Mouse (Mus musculus) megakaryocyte, adult 5-6 weeks (primary cell): Measurements from ENCODE around the gene Susd6. TPM values are rescaled to one million over a fixed set of nuclear protein-coding genes. Genes with fewer than 3 reads are reported as not detected.
"Not testable (repeated sequence)": the region's sequence is repeated elsewhere in the genome, so short reads cannot be mapped to it uniquely, and the experiment has no call there.

Experiments used
- ATAC-seq: 2 replicates; pipeline ENCODE4 v1.8.0; 2016; ENCODE audit warnings: mild to moderate bottlenecking, inconsistent platforms; ENCODE audit not compliant: poor library complexity, severe bottlenecking
- total RNA-seq, 2 experiments: library from RNA; stranded (forward) in 1 of 2; stranded (reverse) in 1 of 2; fragments of 153-499, 151-499 nt in 1 of 2; fragments of 221-1000, 200-1000 nt in 1 of 2; gene quantifications; 2 replicates each; pipeline versions ENCODE4 v1.2.3 to v1.2.4; 2015 to 2017

Susd6 gene
- total RNA-seq, 2 experiments from 2014 or later = 26.9 to 38.3 TPM

DNA sequence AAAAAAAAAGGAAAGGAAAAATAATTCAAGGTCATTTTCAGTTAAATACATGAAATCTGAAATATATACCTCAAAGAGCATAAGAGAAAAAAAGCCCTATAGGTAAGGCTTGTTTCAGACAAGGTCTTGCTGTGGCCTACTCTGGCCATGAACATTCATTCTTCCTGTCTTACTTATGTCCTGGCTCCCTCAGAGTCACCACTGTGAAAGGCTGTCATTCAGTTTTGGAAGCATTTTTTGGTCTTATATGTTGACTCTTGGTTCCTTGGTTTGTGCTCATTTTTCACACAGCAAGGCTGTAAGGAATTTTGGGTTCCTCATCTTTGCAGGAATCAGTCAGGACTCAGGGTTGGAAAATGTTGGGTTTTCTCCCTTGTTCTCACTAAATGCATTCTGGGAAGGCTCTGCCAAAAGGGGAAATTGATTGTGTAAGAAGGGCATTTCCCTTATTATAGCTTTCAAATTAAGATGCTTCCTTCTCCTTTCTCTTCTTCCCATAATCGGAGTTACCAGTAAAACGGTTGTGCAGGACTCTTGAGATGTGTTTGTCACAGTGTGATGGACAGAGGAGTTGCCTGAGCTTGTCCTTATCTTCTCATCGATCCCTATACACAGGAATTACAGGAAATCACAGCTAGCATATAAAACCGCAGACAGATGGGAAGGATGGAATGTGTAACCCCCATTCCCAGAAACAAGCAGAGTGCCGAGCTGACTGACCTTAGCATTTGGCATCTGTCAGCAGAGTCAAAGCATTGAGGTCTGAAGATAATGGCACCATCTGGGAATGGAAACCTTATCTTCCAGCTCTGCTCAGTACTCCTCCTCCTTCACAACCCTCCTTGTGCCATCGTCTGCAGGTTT is 21.6 kb downstream of the Susd6 start:
- ATAC-seq = peak; percentile 50

- ATAC-seq = no peak
Measured at GRCm38 (mm10) chr12:80812510-80812820, 22.2 kb downstream of the Susd6 start.

GRCm38 (mm10) chr12:80813456-80813855 is 23.1 kb downstream of the Susd6 start:
- ATAC-seq = no peak

DNA sequence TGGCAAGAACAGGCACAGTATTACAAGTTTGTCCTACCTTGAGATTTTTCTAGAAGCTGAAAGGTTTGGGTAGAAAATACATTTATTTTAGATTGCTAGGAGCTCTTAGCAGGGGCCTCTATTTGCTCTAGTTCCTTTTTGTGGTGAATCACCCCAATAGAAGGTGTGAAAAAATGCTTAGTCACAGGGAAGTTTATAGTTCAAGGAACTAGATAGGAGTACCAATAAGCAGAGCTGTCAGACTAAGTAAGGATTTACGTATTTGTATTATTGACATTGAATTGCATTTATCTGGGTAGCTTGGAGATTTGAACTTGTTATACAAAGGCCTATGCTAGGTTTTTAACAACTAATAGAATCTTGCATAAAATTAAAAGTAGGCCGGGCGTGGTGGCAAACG is 23.6 kb downstream of the Susd6 start:
- peak; percentile 50; the same call in 1 of the 2 replicates for ATAC-seq

DNA sequence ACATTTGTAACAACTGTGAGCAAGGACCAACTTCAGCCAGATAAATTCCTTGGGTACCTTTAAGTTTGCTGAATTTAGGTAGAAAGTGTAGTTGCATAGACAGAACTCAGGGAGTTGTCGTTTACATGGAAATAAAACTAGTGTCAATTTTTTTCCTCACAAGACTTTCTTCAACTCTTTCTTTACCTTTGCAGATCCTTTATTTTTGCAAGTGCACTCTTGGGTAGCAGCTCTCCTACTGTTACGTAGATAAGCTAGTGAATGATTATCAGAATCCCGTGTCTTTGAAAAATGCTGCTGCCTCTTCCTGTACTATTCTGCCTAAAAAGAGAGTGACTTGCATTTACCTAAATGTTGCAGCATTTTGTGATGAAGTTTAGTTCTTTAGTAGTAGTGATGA is 24.2 kb downstream of the Susd6 start:
- ATAC-seq = no peak

DNA sequence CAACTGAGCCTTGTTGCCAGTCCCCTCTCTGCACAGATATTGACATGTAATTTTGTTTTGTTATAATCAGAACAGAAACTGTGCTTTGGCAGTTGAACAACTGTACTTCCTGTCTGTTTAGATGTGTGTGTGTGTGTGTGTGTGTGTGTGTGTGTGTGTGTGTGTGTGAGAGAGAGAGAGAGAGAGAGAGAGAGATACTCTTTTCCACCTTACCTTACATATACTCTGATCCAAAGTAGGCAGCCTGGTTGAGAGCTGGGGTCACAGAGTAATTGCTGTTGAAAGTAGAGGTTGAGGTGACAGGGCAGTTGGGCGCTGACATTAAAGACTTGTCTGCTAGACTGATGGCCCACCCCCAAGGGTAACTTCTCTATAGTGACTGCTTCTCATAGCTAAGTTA is 25.0 kb downstream of the Susd6 start:
- ATAC-seq = peak; percentile 19; the same call in 1 of the 2 replicates

DNA sequence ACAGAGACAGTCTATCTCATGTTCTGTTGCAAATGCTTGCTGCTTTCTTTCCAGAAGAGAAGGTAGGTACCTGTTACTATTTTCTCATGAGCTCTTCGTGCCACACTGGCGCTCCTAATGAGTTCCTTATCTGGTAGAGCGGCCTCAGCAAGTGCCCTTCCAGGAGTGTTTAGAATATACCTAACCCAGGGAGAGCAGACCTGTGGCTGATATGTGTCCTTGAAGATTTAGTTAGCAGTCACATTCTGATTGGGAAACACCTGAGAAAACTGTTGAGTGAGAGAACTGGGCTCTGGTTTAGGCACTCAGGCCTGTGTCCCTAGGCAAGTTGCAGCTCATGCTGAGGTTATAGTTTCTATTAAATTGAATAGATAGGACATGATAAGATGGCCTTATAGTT is 25.6 kb downstream of the Susd6 start:
- ATAC-seq = no peak

GRCm38 (mm10) chr12:80816380-80817086 is 26.2 kb downstream of the Susd6 start:
- ATAC-seq = peak; percentile 75

- ATAC-seq = no peak
Measured at GRCm38 (mm10) chr12:80817697-80818235, 27.5 kb downstream of the Susd6 start.

DNA sequence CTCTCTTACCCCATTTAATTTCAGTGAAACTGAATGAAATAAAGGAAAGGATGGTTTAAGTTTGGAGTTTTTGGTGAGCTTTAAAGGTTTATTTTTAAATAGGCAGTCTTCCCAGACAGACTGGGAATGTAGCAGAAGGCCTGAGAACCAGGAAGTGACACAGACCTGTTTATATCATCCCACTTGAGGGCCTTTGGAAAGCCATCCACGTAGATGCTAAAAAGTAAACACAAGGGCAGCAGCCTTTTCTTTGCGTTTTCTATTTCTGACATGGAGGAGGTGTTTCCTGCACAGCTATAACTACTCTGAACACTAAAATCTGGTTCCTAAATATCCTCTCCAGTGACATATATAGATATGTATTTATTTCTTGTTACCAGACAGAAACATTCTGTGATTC is 28.7 kb downstream of the Susd6 start:
- not testable (repeated sequence) for ATAC-seq

- ATAC-seq = no peak
Measured at GRCm38 (mm10) chr12:80821312-80822007, 31.1 kb downstream of the Susd6 start.

DNA sequence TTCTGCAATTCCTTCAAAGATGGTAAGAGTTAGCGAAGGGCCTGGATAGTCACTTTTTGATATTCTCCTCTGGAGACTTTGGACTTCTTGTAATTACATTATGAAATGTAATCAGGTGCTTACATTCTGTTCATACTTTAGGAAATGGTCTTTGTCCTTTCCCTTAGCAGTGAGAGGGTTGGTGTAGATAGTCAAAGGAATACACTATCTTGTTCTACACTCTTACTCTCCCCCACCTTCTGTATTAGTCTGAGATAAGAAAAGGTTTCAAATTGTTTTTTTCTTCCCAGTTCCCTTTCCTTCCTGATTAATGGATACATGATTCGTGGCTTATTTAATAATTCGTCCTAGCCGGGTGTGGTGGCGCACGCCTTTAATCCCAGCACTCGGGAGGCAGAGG is 32.2 kb downstream of the Susd6 start:
- no peak for ATAC-seq

- ATAC-seq = no peak
Measured at GRCm38 (mm10) chr12:80824202-80824601, 33.9 kb downstream of the Susd6 start.

- no peak for ATAC-seq
Measured at GRCm38 (mm10) chr12:80826423-80826822, 36.1 kb downstream of the Susd6 start.

- no peak for ATAC-seq
Measured at GRCm38 (mm10) chr12:80827464-80828015, 37.2 kb downstream of the Susd6 start.

DNA sequence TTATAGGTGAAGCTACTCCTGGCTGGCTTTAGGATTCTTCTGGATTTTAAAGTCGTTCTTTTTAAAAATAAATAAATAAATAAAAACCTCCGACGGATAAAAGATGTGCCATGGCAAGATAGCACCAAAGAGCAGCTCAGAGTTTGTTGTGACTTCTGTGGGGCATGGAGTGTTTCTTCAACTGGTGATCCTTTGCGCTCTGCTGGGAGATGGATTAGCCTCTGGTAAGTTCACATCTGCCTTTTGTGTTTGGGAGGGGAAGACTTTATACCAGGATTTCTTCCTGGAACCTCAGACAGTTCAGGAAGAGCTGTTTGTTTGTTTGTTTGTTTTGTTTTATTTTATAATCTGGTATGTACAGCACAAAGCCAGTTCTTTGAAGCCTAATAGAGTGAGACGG is 37.7 kb downstream of the Susd6 start:
- ATAC-seq = no peak

DNA sequence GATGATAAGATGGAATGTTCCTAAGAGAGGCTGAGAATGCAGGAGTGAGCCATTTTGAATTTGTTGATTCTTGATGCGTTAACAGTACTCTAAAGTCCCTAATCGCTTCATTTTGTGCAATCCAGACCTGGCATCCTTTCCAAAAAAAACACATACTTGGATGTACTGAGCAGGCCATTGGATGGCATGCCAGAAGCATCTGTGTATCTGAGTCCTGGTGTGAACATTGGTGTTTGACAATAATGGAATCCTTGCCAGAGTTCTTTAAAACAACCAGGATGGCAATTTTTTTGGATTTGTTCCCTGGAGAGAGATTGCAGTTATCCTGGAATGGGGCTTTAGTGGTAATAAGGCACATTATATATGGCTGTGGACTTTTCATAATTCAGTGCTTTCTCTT is 38.6 kb downstream of the Susd6 start:
- no peak for ATAC-seq

DNA sequence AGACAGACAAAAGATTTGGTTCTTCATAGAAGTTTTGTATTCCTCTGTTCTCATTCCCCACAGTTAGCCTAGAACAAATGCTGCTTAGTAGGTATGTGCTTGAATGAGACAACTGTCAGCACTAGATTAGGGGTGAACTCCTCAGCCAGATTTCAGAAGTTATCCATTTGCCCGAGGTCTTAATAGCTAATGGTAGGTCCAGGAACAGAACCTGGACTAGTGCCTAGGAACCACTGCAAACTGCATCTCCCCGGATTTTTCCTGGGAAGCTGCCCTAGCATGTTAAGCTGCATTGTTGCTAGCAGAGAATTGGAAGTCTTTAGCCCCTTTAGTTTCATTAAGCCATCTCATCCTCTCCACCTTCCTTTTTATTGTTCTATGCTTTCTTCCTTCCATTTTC is 39.9 kb downstream of the Susd6 start:
- ATAC-seq = no peak

GRCm38 (mm10) chr12:80830820-80831219 is 40.5 kb downstream of the Susd6 start:
- no peak for ATAC-seq

GRCm38 (mm10) chr12:80832313-80832712 is 42.0 kb downstream of the Susd6 start:
- ATAC-seq = no peak

- peak; percentile 85 for ATAC-seq
Measured at GRCm38 (mm10) chr12:80833541-80833940, 43.2 kb downstream of the Susd6 start.
